Mouse (Mus musculus): ENCODE data around the gene C1qtnf1.

DNA sequence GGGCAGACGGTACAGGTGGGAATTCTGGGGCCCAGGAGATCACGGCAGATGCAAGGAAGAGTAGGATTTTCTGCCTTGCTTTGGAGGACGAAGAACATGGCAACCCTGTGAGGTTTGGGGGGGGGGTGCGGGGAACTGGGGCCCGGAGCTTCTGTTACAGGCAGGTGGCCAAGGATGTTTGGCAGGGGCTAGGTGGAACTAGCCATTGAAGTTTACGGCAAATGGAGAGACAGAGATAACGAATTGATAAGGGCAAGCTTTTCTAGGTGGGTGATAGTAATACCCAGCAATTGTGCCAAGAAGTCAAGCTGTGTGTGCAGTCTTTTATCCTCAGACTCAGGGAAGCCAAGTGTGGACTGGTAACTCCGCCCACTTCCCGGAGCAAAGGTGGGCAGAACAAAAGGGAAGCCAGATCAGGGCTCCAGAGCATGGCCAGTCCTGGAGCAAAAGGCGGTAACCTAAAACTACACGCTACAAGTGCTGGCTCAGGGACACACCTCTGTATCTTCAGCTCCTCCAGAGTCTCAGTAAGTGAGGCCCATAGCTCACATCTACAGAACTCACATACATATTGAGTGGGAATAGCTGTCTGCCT is 39.5 kb downstream of the C1qtnf1 start:
- TF ChIP-seq CTCF (IDR thresholded peaks at IDR 0.05; ENCODE audit: extremely low read depth, insufficient read depth, low read length) = no peak
- TF ChIP-seq POLR2A (IDR thresholded peaks at IDR 0.05; ENCODE audit: extremely low read depth, insufficient read depth, low read length) = no peak
